Mouse (Mus musculus): ENCODE measurements around the gene Snrnp70.

GRCm38 (mm10) chr7:45420615-45420919, 25.0 kb upstream of the Snrnp70 start, which contains the start of gene Lhb:
- TF ChIP-seq CTCF (IDR thresholded peaks at IDR 0.05; ENCODE audit: borderline replicate concordance, insufficient read depth, low read depth, low read length) = no peak
- TF ChIP-seq POLR2A (IDR thresholded peaks at IDR 0.05; ENCODE audit: borderline replicate concordance, insufficient read depth, low read length) = no peak

All from cerebellum, adult 2 months (tissue).